Mouse (Mus musculus) Patski (cell line): ENCODE measurements around the gene Plaa. TPM values are rescaled to one million over a fixed set of nuclear protein-coding genes. Genes with fewer than 3 reads are reported as not detected.
A peak's percentile ranks its signal among the peaks of the same experiment; 100 is the strongest.

Experiments
- ATAC-seq: fragments of 100-300 bp; one replicate; pipeline ENCODE4 v1.8.0; 2021
- CTCF ChIA-PET: fragments of 350-600 bp; sonication (Branson Sonifier 250); formaldehyde crosslinking; loops from one replicate; lab custom pipeline; 2022; ENCODE audit warnings: inconsistent platforms; lab: Charles Lee
- POLR2A ChIA-PET: fragments of 350-600 bp; sonication (Branson Sonifier 250); formaldehyde crosslinking; loops from one replicate; lab custom pipeline; 2022; ENCODE audit warnings: antibody characterized with exemption, inconsistent platforms; lab: Charles Lee
- DNase-seq: peaks from one replicate; pipeline ENCODE4 v3.0.0-alpha.2; 2011; ENCODE audit warnings: low read depth, low spot score
- H3K27me3 ChIP-seq: fragments of 371-371 bp; one replicate; pipeline ENCODE4 v1.5.1; 2021
- CTCF ChIP-seq: fragments of 100-300 bp; IDR thresholded peaks from one replicate; pipeline ENCODE4 v1.5.1; 2021
- in situ Hi-C: fragments of 300-500 bp; cut with MboI; formaldehyde crosslinking; loops from 3 replicates; pipeline ENCODE4 v1.11.1; 2018; ENCODE audit warnings: low pct_unique_long_range_greater_than_20kb, mixed read lengths
- polyA plus RNA-seq: library from polyadenylated mRNA; unstranded; gene quantifications from one replicate; pipeline ENCODE4 v1.2.3, GENCODE M21; 2021

The Plaa gene
- polyA plus RNA-seq, 1 experiment from 2014 or later = 51.6 TPM

GRCm38 (mm10) chr4:94554955-94555494 is 48.0 kb downstream of the Plaa start:
- TF ChIP-seq CTCF = no peak
- ChIA-PET POLR2A (no interaction called here), CTCF (no interaction called here)
- DNase-seq (no peak), ATAC-seq (no peak)
- no peaks in the 10 kb centered on the region for H3K27me3 ChIP-seq
- in situ Hi-C loops = no loop called here

GRCm38 (mm10) chr4:94544321-94544720 is 58.7 kb downstream of the Plaa start:
- CTCF ChIA-PET = interaction anchor here (1.0 to 1.1 kb wide), 2 partner anchors 12 to 15 kb away, joined by 3 to 6 read pairs; no protein-coding TSS in a partner anchor
- in situ Hi-C loops = no loop called here

GRCm38 (mm10) chr4:94543041-94543440 is 60.0 kb downstream of the Plaa start:
- no peak for TF ChIP-seq CTCF
- DNase-seq (no peak), ATAC-seq (no peak)
- POLR2A ChIA-PET = no interaction called here
- in situ Hi-C loops = no loop called here
- H3K27me3 ChIP-seq = no peaks in the 10 kb centered on the region
- CTCF ChIA-PET = no interaction called here

More at GRCm38 (mm10) chr4:94544321-94544720, 58.7 kb downstream of the Plaa start:
- TF ChIP-seq CTCF = no peak
- no peaks in the 10 kb centered on the region for H3K27me3 ChIP-seq
- DNase-seq = no peak
- ATAC-seq = no peak
- POLR2A ChIA-PET = no interaction called here

GRCm38 (mm10) chr4:94533205-94533604 is 69.8 kb downstream of the Plaa start:
- DNase-seq (no peak), ATAC-seq (no peak)
- TF ChIP-seq CTCF = no peak
- ChIA-PET POLR2A (interaction anchor here (0.6 kb wide), 1 partner anchor 41 kb away, joined by 3 read pairs; no protein-coding TSS in a partner anchor), CTCF (interaction anchor here (1.8 kb wide), 1 partner anchor 11 kb away, joined by 6 read pairs; no protein-coding TSS in a partner anchor)
- H3K27me3 ChIP-seq = no peaks in the 10 kb centered on the region
- in situ Hi-C loops = no loop called here

- ChIA-PET POLR2A (no interaction called here), CTCF (interaction anchor here (0.6 to 1.4 kb wide), 2 partner anchors 13 to 14 kb away, joined by 3 to 4 read pairs; no protein-coding TSS in a partner anchor)
- in situ Hi-C loops = no loop called here
- no peaks in the 10 kb centered on the region for H3K27me3 ChIP-seq
- ATAC-seq = peak; percentile 54
- TF ChIP-seq CTCF = no peak
- no peak for DNase-seq
Measured at GRCm38 (mm10) chr4:94529448-94529847, 73.6 kb downstream of the Plaa start.

- ATAC-seq (no peak), DNase-seq (no peak)
- ChIA-PET CTCF (no interaction called here), POLR2A (no interaction called here)
- no peaks in the 10 kb centered on the region for H3K27me3 ChIP-seq
- in situ Hi-C loops = loop anchor here (25.0 kb wide), 1 partner anchor 511 kb away; no protein-coding TSS in a partner anchor
- peak; percentile 22 for TF ChIP-seq CTCF
Measured at GRCm38 (mm10) chr4:94523321-94523720, 79.7 kb downstream of the Plaa start.

GRCm38 (mm10) chr4:94517631-94518030 is 85.4 kb downstream of the Plaa start:
- in situ Hi-C loops = loop anchor here (25.0 kb wide), 1 partner anchor 505 kb away; no protein-coding TSS in a partner anchor
- CTCF ChIA-PET = no interaction called here
- POLR2A ChIA-PET = no interaction called here
- no peak for DNase-seq
- peak; percentile 68 for TF ChIP-seq CTCF
- no peak for ATAC-seq
- no peaks in the 10 kb centered on the region for H3K27me3 ChIP-seq

Other genes with a start within 250 kb of the Plaa start
- 0.14 TPM for gene Gm10306, start 46.7 kb downstream of the Plaa start, polyA plus RNA-seq
- gene Caap1, start 46.4 kb downstream of the Plaa start, polyA plus RNA-seq = 9.7 TPM
- gene Ift74, start 11.2 kb upstream of the Plaa start, polyA plus RNA-seq = 46.5 TPM
- gene Lrrc19, start 46.9 kb upstream of the Plaa start, polyA plus RNA-seq = 0.12 TPM
- not detected for gene Tek, start 136.0 kb upstream of the Plaa start, polyA plus RNA-seq